Mouse (Mus musculus) CH12.LX (cell line): ENCODE measurements at regions not wholly inside any gene's neighbourhood (a gene's known extent, or its start where the extent isn't known, plus 50 kb on each side); places are given as distances from the start of the nearest gene placed in this dataset.

Experiments
- DNase-seq: peaks from one replicate; pipeline ENCODE4 v3.0.0-alpha.2; 2013; ENCODE audit errors: extremely low read depth
- H3K27ac ChIP-seq: 2 replicates; pipeline ENCODE4 v1.5.1; 2012; ENCODE audit warnings: low read depth, mild to moderate bottlenecking, control low read depth, moderate library complexity; ENCODE audit not compliant: insufficient read depth
- H3K27me3 ChIP-seq: replicated peaks from 2 replicates; pipeline ENCODE3; 2012; ENCODE audit warnings: inconsistent platforms
- H3K36me3 ChIP-seq, 2 experiments: replicated peaks in 1 of 2; 2 replicates each; pipeline versions ENCODE3 to v1.6.1; 2012; ENCODE audit warnings: inconsistent platforms in 1 of 2, low read length in 1 of 2, mild to moderate bottlenecking in 1 of 2, mixed read lengths in 1 of 2, moderate library complexity in 1 of 2; ENCODE audit not compliant: control insufficient read depth in 1 of 2, insufficient read depth in 1 of 2
- H3K4me1 ChIP-seq, 2 experiments: 2 replicates each; pipeline ENCODE4 v1.6.1; 2012; ENCODE audit warnings: inconsistent platforms in 1 of 2, moderate library complexity in 1 of 2; ENCODE audit not compliant: insufficient read depth in 2 of 2, control insufficient read depth in 1 of 2
- H3K4me2 ChIP-seq: 2 replicates; pipeline ENCODE4 v1.6.1; 2012; ENCODE audit warnings: low read depth, mild to moderate bottlenecking, control low read depth; ENCODE audit not compliant: poor library complexity, insufficient read depth, severe bottlenecking
- H3K4me3 ChIP-seq, 3 experiments: fragments of 150-350 bp in 1 of 3; sonication (generic) in 1 of 3; replicated peaks in 1 of 3; 2 replicates each; pipeline versions ENCODE3 to v1.5.1; 2011 to 2012; ENCODE audit warnings: low read depth in 2 of 3, low read length in 2 of 3, mild to moderate bottlenecking in 2 of 3, moderate library complexity in 2 of 3, control low read depth in 1 of 3, improper control_type of control experiment in 1 of 3, inconsistent platforms in 1 of 3, mixed read lengths in 1 of 3; ENCODE audit not compliant: poor library complexity in 1 of 3
- H3K79me2 ChIP-seq: replicated peaks from 2 replicates; pipeline ENCODE4 v1.6.1; 2012; ENCODE audit warnings: mild to moderate bottlenecking, moderate library complexity; ENCODE audit not compliant: control insufficient read depth, poor library complexity, insufficient read depth, severe bottlenecking; ENCODE audit errors: extremely low read depth
- H3K9ac ChIP-seq: 2 replicates; pipeline ENCODE4 v1.6.1; 2012; ENCODE audit warnings: low read depth, mild to moderate bottlenecking, control low read depth, moderate library complexity; ENCODE audit not compliant: insufficient read depth
- H3K9me3 ChIP-seq: replicated peaks from 2 replicates; pipeline ENCODE3; 2012; ENCODE audit warnings: low read length, inconsistent platforms, mixed read lengths
- BHLHE40 ChIP-seq: IDR thresholded peaks from 2 replicates; pipeline ENCODE4 v1.6.1; 2011; ENCODE audit warnings: mild to moderate bottlenecking, low read depth, low read length, improper control_type of control experiment
- CHD1 ChIP-seq: IDR thresholded peaks from 2 replicates; pipeline ENCODE4 v1.6.1; 2012; ENCODE audit warnings: low read depth, low read length, improper control_type of control experiment, inconsistent platforms
- CHD2 ChIP-seq: IDR thresholded peaks from 2 replicates; pipeline ENCODE4 v1.6.1; 2011; ENCODE audit warnings: low read length, improper control_type of control experiment
- EP300 ChIP-seq: IDR thresholded peaks from 2 replicates; pipeline ENCODE4 v1.6.1; 2011; ENCODE audit warnings: low read length, improper control_type of control experiment
- ETS1 ChIP-seq: conservative IDR thresholded peaks from 2 replicates; pipeline ENCODE4 v1.6.1; 2012; ENCODE audit warnings: low read depth, mild to moderate bottlenecking, inconsistent platforms, low read length, improper control_type of control experiment, moderate library complexity
- HCFC1 ChIP-seq: IDR thresholded peaks from 2 replicates; pipeline ENCODE4 v1.6.1; 2012; ENCODE audit warnings: low read depth, mild to moderate bottlenecking, inconsistent platforms, low read length, improper control_type of control experiment
- IRF4 ChIP-seq: IDR thresholded peaks from 2 replicates; pipeline ENCODE4 v1.6.1; 2014; ENCODE audit warnings: low read depth, mild to moderate bottlenecking, inconsistent platforms, low read length, improper control_type of control experiment
- JUN ChIP-seq: IDR thresholded peaks from 2 replicates; pipeline ENCODE4 v1.6.1; 2011; ENCODE audit warnings: low read depth, mild to moderate bottlenecking, low read length, improper control_type of control experiment, moderate library complexity; ENCODE audit not compliant: insufficient read depth
- JUND ChIP-seq: conservative IDR thresholded peaks from 2 replicates; pipeline ENCODE4 v1.6.1; 2011; ENCODE audit warnings: low read depth, low read length, improper control_type of control experiment
- MAFK ChIP-seq: IDR thresholded peaks from 2 replicates; pipeline ENCODE4 v1.6.1; 2011; ENCODE audit warnings: low read length, improper control_type of control experiment; ENCODE audit not compliant: insufficient replicate concordance
- MAX ChIP-seq: IDR thresholded peaks from 2 replicates; pipeline ENCODE4 v1.6.1; 2011; ENCODE audit warnings: low read length, improper control_type of control experiment
- MAZ ChIP-seq: IDR thresholded peaks from 2 replicates; pipeline ENCODE4 v1.6.1; 2012; ENCODE audit warnings: low read depth, mild to moderate bottlenecking, inconsistent platforms, low read length, improper control_type of control experiment, moderate library complexity
- MYC ChIP-seq: IDR thresholded peaks from 2 replicates; pipeline ENCODE4 v1.6.1; 2011; ENCODE audit warnings: low read depth, mild to moderate bottlenecking, improper control_type of control experiment, low read length
- NRF1 ChIP-seq: IDR thresholded peaks from 2 replicates; pipeline ENCODE4 v1.6.1; 2014; ENCODE audit warnings: low read depth, mild to moderate bottlenecking, inconsistent platforms, low read length, improper control_type of control experiment, moderate library complexity
- PAX5 ChIP-seq: IDR thresholded peaks from 2 replicates; pipeline ENCODE4 v1.6.1; 2012; ENCODE audit warnings: low read length, inconsistent platforms, mixed read lengths
- RCOR1 ChIP-seq: conservative IDR thresholded peaks from 2 replicates; pipeline ENCODE4 v1.6.1; 2012; ENCODE audit warnings: low read depth, mild to moderate bottlenecking, inconsistent platforms, low read length, improper control_type of control experiment
- SMC3 ChIP-seq: IDR thresholded peaks from 2 replicates; pipeline ENCODE4 v1.6.1; 2011; ENCODE audit warnings: low read depth, low read length, improper control_type of control experiment
- TBP ChIP-seq: conservative IDR thresholded peaks from 2 replicates; pipeline ENCODE4 v1.6.1; 2011; ENCODE audit warnings: low read depth, low read length, improper control_type of control experiment
- TCF12 ChIP-seq: IDR thresholded peaks from 2 replicates; pipeline ENCODE4 v1.6.1; 2014; ENCODE audit warnings: low read depth, mild to moderate bottlenecking, inconsistent platforms, low read length, improper control_type of control experiment
- USF1 ChIP-seq: IDR thresholded peaks from 2 replicates; pipeline ENCODE4 v1.6.1; 2014; ENCODE audit warnings: low read depth, mild to moderate bottlenecking, inconsistent platforms, low read length, improper control_type of control experiment
- ZKSCAN1 ChIP-seq: IDR thresholded peaks from 2 replicates; pipeline ENCODE4 v1.6.1; 2012; ENCODE audit warnings: low read depth, inconsistent platforms, low read length, improper control_type of control experiment, borderline replicate concordance
- dilution Hi-C: fragments of 300-500 bp; cut with MboI; formaldehyde crosslinking; loops from 2 replicates; pipeline ENCODE4 v1.14.3; 2020; ENCODE audit warnings: low sequenced_read_pairs; ENCODE audit not compliant: extremely low pct_unique_long_range_greater_than_20kb, extremely low pct_ligation_motif_present
- in situ Hi-C: fragments of 300-500 bp; cut with MboI; formaldehyde crosslinking; loops from 3 replicates; pipeline ENCODE4 v1.14.3; 2019; ENCODE audit warnings: low sequenced_read_pairs, low pct_ligation_motif_present, low pct_unique_long_range_greater_than_20kb, mixed read lengths

DNA sequence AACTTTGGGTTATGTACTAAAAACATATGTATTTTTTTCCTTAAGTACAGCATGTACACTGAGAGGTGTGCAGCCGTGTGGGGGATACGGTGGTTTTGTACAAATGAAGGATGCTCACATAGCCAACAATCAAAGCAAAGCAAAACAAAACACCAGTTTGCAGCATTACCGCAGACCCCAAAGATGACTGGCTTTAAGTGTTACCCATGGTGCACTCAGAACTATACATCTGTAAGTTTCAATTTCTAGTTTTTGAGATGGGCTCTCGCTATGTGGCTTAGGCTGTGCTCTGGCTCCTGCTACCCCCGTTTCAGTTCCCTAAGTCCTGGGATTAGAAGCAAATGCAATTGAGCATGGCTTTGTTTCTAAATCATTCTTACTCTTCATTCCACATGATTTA lies 89.4 kb upstream of the Tet2 start:
- no peak overlapping the region for H3K4me3 ChIP-seq
- no peak overlapping the region for H3K27ac ChIP-seq
- H3K79me2 ChIP-seq, result no peaks in the 10 kb centered on the region
- no peaks in the 10 kb centered on the region for H3K36me3 ChIP-seq
- in situ Hi-C loops (no loop called here), dilution Hi-C loops (no loop called here)
- no peaks in the 10 kb centered on the region for H3K27me3 ChIP-seq
- TF ChIP-seq JUN (peak; percentile 50), MAZ (0 out of 2 replicates have a peak, but pooled peaks have one; percentile 56), PAX5 (no peak), BHLHE40 (0 out of 2 replicates have a peak, but pooled peaks have one; percentile 38), TCF12 (peak; percentile 62), JUND (peak; percentile 67), HCFC1 (peak; percentile 34; the same call in 1 of the 2 replicates), EP300 (peak; percentile 95), MYC (0 out of 2 replicates have a peak, but pooled peaks have one; percentile 34), NRF1 (0 out of 2 replicates have a peak, but pooled peaks have one; percentile 19), ZKSCAN1 (no peak), CHD2 (peak; percentile 51; the same call in 1 of the 2 replicates), RCOR1 (0 out of 2 replicates have a peak, but pooled peaks have one; percentile 53), USF1 (no peak), CHD1 (no peak), MAX (peak; percentile 40; the same call in 1 of the 2 replicates), MAFK (no peak), ETS1 (no peak; the same call in 1 of the 2 replicates), IRF4 (peak; percentile 93), SMC3 (peak; percentile 14)
- H3K9me3 ChIP-seq, result no peaks in the 10 kb centered on the region
- peaks cover 5 to 20% of the 10 kb centered on the region in 2 experiments; a peak in 3 of 4 replicates for H3K4me1 ChIP-seq
- peak; percentile 61 for DNase-seq
- H3K9ac ChIP-seq, result no peak overlapping the region
- peak overlapping the region; percentile 53; the same call in 1 of the 2 replicates for H3K4me2 ChIP-seq

DNA sequence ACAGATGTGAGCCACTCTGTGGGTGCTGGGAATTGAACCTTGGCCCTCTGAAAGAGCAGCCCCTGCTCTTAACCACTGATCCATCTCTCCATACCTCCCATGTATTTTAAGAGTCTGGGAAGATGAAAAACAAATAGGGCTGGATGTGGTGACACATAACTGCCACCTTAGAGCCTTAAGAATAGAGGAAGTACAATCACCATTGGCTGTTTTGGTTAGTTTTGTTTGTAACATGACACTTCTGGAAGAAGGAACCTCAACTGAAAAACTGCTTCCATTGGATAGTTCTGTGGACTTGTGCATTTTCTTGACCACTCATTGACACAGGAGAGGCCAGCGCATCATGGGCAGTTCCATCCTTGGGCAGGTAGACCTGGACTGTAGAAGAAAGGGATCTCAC lies 100.7 kb upstream of the Tet2 start:
- no peak for TF ChIP-seq TBP
- TF ChIP-seq MAFK, result no peak
- no peak for TF ChIP-seq TCF12
- TF ChIP-seq CHD1, result no peak
- DNase-seq, result no peak
- no peaks in the 10 kb centered on the region for H3K79me2 ChIP-seq
- H3K4me3 ChIP-seq, result no peak overlapping the region
- H3K4me1 ChIP-seq, result peaks cover 0 to 15% of the 10 kb centered on the region in 2 experiments; a peak in 3 of 4 replicates
- H3K9me3 ChIP-seq, result no peaks in the 10 kb centered on the region
- H3K4me2 ChIP-seq, result no peak overlapping the region
- H3K9ac ChIP-seq, result no peak overlapping the region
- H3K27ac ChIP-seq, result no peak overlapping the region
- no peaks in the 10 kb centered on the region for H3K27me3 ChIP-seq
- H3K36me3 ChIP-seq, result no peaks in the 10 kb centered on the region
- dilution Hi-C loops (no loop called here), in situ Hi-C loops (no loop called here)
